Mouse (Mus musculus): ENCODE results near the gene Col4a3bp. TPM values are rescaled to one million over a fixed set of nuclear protein-coding genes. Genes with fewer than 3 reads are reported as not detected.

Gene Col4a3bp
- polyA plus RNA-seq, 1 experiment from 2014 or later: 6.8 TPM

- H3K36me3 ChIP-seq: peaks cover 7% of the 10 kb centered on the region
- peaks cover 10% of the 10 kb centered on the region for H3K4me1 ChIP-seq (replicated peaks)
- no peak overlapping the region for H3K4me3 ChIP-seq
- no peaks in the 10 kb centered on the region for H3K9me3 ChIP-seq
- no peaks in the 10 kb centered on the region for H3K27me3 ChIP-seq (ENCODE audit: insufficient read depth, poor library complexity, severe bottlenecking)
- no peak overlapping the region for H3K27ac ChIP-seq
- no peak for DNase-seq (ENCODE audit: low spot score)
- 76% methylated on average over 1 of the region's 1 CpGs for WGBS
Measured at GRCm38 (mm10) chr13:96547250-96547649, 4.8 kb downstream of the Col4a3bp start.

GRCm38 (mm10) chr13:96547941-96548340 lies 5.5 kb downstream of the Col4a3bp start:
- peaks cover 7% of the 10 kb centered on the region for H3K36me3 ChIP-seq
- DNase-seq (ENCODE audit: low spot score): no peak
- peaks cover 10% of the 10 kb centered on the region for H3K4me1 ChIP-seq (replicated peaks)
- no peak overlapping the region for H3K4me3 ChIP-seq
- WGBS: 78% methylated on average over 4 of the region's 4 CpGs
- no peaks in the 10 kb centered on the region for H3K9me3 ChIP-seq
- no peak overlapping the region for H3K27ac ChIP-seq
- no peaks in the 10 kb centered on the region for H3K27me3 ChIP-seq (ENCODE audit: insufficient read depth, poor library complexity, severe bottlenecking)

- no peaks in the 10 kb centered on the region for H3K9me3 ChIP-seq
- peaks cover 3% of the 10 kb centered on the region; the same call in 1 of the 2 replicates for H3K36me3 ChIP-seq
- WGBS: 92% methylated on average over 3 of the region's 3 CpGs
- no peak overlapping the region for H3K4me3 ChIP-seq
- no peak overlapping the region for H3K27ac ChIP-seq
- no peaks in the 10 kb centered on the region for H3K27me3 ChIP-seq (ENCODE audit: insufficient read depth, poor library complexity, severe bottlenecking)
- H3K4me1 ChIP-seq (replicated peaks): no peaks in the 10 kb centered on the region
- no peak for DNase-seq (ENCODE audit: low spot score)
Measured at GRCm38 (mm10) chr13:96555099-96555498, 12.7 kb downstream of the Col4a3bp start.

- no peak overlapping the region for H3K4me3 ChIP-seq
- WGBS: 69% methylated on average over 6 of the region's 6 CpGs
- H3K27ac ChIP-seq: no peak overlapping the region
- peaks cover 7% of the 10 kb centered on the region for H3K36me3 ChIP-seq
- no peaks in the 10 kb centered on the region for H3K27me3 ChIP-seq (ENCODE audit: insufficient read depth, poor library complexity, severe bottlenecking)
- peaks cover 14% of the 10 kb centered on the region; the same call in 1 of the 2 replicates for H3K4me1 ChIP-seq (replicated peaks)
- H3K9me3 ChIP-seq: no peaks in the 10 kb centered on the region
- no peak for DNase-seq (ENCODE audit: low spot score)
Measured at GRCm38 (mm10) chr13:96567977-96568376, 25.6 kb downstream of the Col4a3bp start.

GRCm38 (mm10) chr13:96570313-96571015 lies 28.0 kb downstream of the Col4a3bp start:
- no peaks in the 10 kb centered on the region for H3K9me3 ChIP-seq
- no peak overlapping the region for H3K4me3 ChIP-seq
- DNase-seq (ENCODE audit: low spot score): no peak
- H3K27me3 ChIP-seq (ENCODE audit: insufficient read depth, poor library complexity, severe bottlenecking): no peaks in the 10 kb centered on the region
- H3K36me3 ChIP-seq: peaks cover 12% of the 10 kb centered on the region
- H3K27ac ChIP-seq: no peak overlapping the region
- peaks cover 14% of the 10 kb centered on the region; the same call in 1 of the 2 replicates for H3K4me1 ChIP-seq (replicated peaks)
- WGBS: 70% methylated on average over 10 of the region's 10 CpGs

- Histone ChIP-seq H3K4me3 (no peak overlapping the region), H3K4me1 (replicated peaks) (peaks cover 14% of the 10 kb centered on the region; the same call in 1 of the 2 replicates), H3K27me3 (ENCODE audit: insufficient read depth, poor library complexity, severe bottlenecking) (no peaks in the 10 kb centered on the region), H3K9me3 (no peaks in the 10 kb centered on the region), H3K36me3 (peaks cover 12% of the 10 kb centered on the region), H3K27ac (no peak overlapping the region)
- no peak for DNase-seq (ENCODE audit: low spot score)
- WGBS: 80% methylated on average over 6 of the region's 6 CpGs
Measured at GRCm38 (mm10) chr13:96571016-96571361, 28.6 kb downstream of the Col4a3bp start.

GRCm38 (mm10) chr13:96574170-96574569 lies 31.8 kb downstream of the Col4a3bp start:
- H3K9me3 ChIP-seq: no peaks in the 10 kb centered on the region
- no peak overlapping the region for H3K4me3 ChIP-seq
- DNase-seq (ENCODE audit: low spot score): no peak
- H3K36me3 ChIP-seq: peaks cover 12% of the 10 kb centered on the region
- peaks cover 6% of the 10 kb centered on the region; the same call in 1 of the 2 replicates for H3K4me1 ChIP-seq (replicated peaks)
- no peaks in the 10 kb centered on the region for H3K27me3 ChIP-seq (ENCODE audit: insufficient read depth, poor library complexity, severe bottlenecking)
- no peak overlapping the region for H3K27ac ChIP-seq
- WGBS: 89% methylated on average over 2 of the region's 2 CpGs

GRCm38 (mm10) chr13:96579104-96579503 lies 36.7 kb downstream of the Col4a3bp start:
- no peaks in the 10 kb centered on the region; the same call in 1 of the 2 replicates for H3K36me3 ChIP-seq
- H3K27ac ChIP-seq: no peak overlapping the region
- no peaks in the 10 kb centered on the region for H3K4me1 ChIP-seq (replicated peaks)
- H3K9me3 ChIP-seq: no peaks in the 10 kb centered on the region
- no peak overlapping the region for H3K4me3 ChIP-seq
- no peak for DNase-seq (ENCODE audit: low spot score)
- no peaks in the 10 kb centered on the region for H3K27me3 ChIP-seq (ENCODE audit: insufficient read depth, poor library complexity, severe bottlenecking)
- WGBS: 87% methylated on average over 2 of the region's 2 CpGs

GRCm38 (mm10) chr13:96579979-96580378 lies 37.6 kb downstream of the Col4a3bp start:
- WGBS: 73% methylated on average over 1 of the region's 1 CpGs
- no peak overlapping the region for H3K27ac ChIP-seq
- no peaks in the 10 kb centered on the region for H3K9me3 ChIP-seq
- H3K27me3 ChIP-seq (ENCODE audit: insufficient read depth, poor library complexity, severe bottlenecking): no peaks in the 10 kb centered on the region
- H3K36me3 ChIP-seq: no peaks in the 10 kb centered on the region; the same call in 1 of the 2 replicates
- DNase-seq (ENCODE audit: low spot score): no peak
- no peak overlapping the region for H3K4me3 ChIP-seq
- H3K4me1 ChIP-seq (replicated peaks): no peaks in the 10 kb centered on the region

GRCm38 (mm10) chr13:96584201-96584600 lies 41.8 kb downstream of the Col4a3bp start:
- Histone ChIP-seq H3K36me3 (no peaks in the 10 kb centered on the region), H3K27ac (no peak overlapping the region), H3K4me3 (no peak overlapping the region), H3K9me3 (no peaks in the 10 kb centered on the region), H3K4me1 (replicated peaks) (no peaks in the 10 kb centered on the region), H3K27me3 (ENCODE audit: insufficient read depth, poor library complexity, severe bottlenecking) (no peaks in the 10 kb centered on the region)
- WGBS: 95% methylated on average over 2 of the region's 2 CpGs
- DNase-seq (ENCODE audit: low spot score): no peak

- H3K9me3 ChIP-seq: no peaks in the 10 kb centered on the region
Measured at GRCm38 (mm10) chr13:96586540-96586939, 44.1 kb downstream of the Col4a3bp start.

GRCm38 (mm10) chr13:96588642-96589041 lies 46.2 kb downstream of the Col4a3bp start:
- Histone ChIP-seq H3K9me3 (no peaks in the 10 kb centered on the region), H3K27ac (no peak overlapping the region), H3K4me3 (no peak overlapping the region), H3K27me3 (ENCODE audit: insufficient read depth, poor library complexity, severe bottlenecking) (no peaks in the 10 kb centered on the region), H3K4me1 (replicated peaks) (no peaks in the 10 kb centered on the region), H3K36me3 (no peaks in the 10 kb centered on the region)
- WGBS: 90% methylated on average over 1 of the region's 1 CpGs
- DNase-seq (ENCODE audit: low spot score): no peak

More at GRCm38 (mm10) chr13:96586540-96586939, 44.1 kb downstream of the Col4a3bp start:
- H3K27me3 ChIP-seq (ENCODE audit: insufficient read depth, poor library complexity, severe bottlenecking): no peaks in the 10 kb centered on the region
- H3K36me3 ChIP-seq: no peaks in the 10 kb centered on the region
- DNase-seq (ENCODE audit: low spot score): no peak
- WGBS: 96% methylated on average over 5 of the region's 5 CpGs
- H3K4me1 ChIP-seq (replicated peaks): no peaks in the 10 kb centered on the region
- no peak overlapping the region for H3K4me3 ChIP-seq
- H3K27ac ChIP-seq: no peak overlapping the region

- Histone ChIP-seq H3K27me3 (ENCODE audit: insufficient read depth, poor library complexity, severe bottlenecking) (no peaks in the 10 kb centered on the region), H3K36me3 (0 out of 2 replicates have a peak, but pooled peaks cover 4% of the 10 kb centered on the region), H3K4me3 (no peak overlapping the region), H3K27ac (no peak overlapping the region), H3K9me3 (no peaks in the 10 kb centered on the region), H3K4me1 (replicated peaks) (no peaks in the 10 kb centered on the region)
- 26% methylated on average over 1 of the region's 1 CpGs for WGBS
- no peak for DNase-seq (ENCODE audit: low spot score)
Measured at GRCm38 (mm10) chr13:96593621-96594020, 51.2 kb downstream of the Col4a3bp start.
